Mouse (Mus musculus): ENCODE measurements around the gene Cbln3. TPM values are rescaled to one million over a fixed set of nuclear protein-coding genes. Genes with fewer than 3 reads are reported as not detected.

The Cbln3 gene
- polyA plus RNA-seq, 1 experiment from 2014 or later: 0.33 TPM

DNA sequence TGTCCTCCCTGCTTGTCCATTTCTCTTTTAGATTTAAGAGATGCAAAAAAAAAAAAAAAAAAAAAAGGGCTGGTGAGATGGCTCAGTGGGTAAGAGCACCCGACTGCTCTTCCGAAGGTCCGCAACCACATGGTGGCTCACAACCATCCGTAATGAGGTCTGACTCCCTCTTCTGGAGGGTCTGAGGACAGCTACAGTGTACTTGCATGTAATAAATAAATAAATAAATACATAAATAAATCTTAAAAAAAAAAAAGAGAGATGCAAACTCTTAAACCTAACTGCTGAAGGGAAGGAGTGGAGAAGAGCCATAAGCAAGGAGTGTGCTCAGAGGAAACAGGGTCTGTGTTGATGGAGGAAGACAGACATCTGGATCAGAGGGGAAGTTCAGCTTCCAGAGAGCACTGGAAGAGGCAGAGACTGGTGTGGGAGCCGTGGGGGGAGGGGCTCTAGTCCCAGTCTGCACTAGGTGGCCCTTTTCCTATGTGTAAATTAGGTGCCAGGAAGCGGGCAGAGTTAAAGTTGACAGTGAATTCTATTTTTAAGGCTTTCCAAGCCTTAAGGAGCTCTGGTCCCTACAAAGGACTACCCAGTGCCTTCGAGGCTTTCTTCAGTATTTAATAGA lies 5.8 kb downstream of the Cbln3 start:
- no peak for ATAC-seq (ENCODE audit: insufficient number of reproducible peaks, low FRiP score, low TSS enrichment, low read depth)
- Histone ChIP-seq H3K27me3 (no peaks in the 10 kb centered on the region), H3K4me3 (replicated peaks) (no peak overlapping the region), H3K4me1 (peaks cover 20% of the 10 kb centered on the region), H3K27ac (replicated peaks) (no peak overlapping the region), H3K9me3 (replicated peaks) (no peaks in the 10 kb centered on the region), H3K9ac (no peak overlapping the region), H3K4me2 (replicated peaks) (no peak overlapping the region; the same call in 1 of the 2 replicates), H3K36me3 (no peaks in the 10 kb centered on the region)
- WGBS: 26% methylated on average over 7 of the region's 7 CpGs

DNA sequence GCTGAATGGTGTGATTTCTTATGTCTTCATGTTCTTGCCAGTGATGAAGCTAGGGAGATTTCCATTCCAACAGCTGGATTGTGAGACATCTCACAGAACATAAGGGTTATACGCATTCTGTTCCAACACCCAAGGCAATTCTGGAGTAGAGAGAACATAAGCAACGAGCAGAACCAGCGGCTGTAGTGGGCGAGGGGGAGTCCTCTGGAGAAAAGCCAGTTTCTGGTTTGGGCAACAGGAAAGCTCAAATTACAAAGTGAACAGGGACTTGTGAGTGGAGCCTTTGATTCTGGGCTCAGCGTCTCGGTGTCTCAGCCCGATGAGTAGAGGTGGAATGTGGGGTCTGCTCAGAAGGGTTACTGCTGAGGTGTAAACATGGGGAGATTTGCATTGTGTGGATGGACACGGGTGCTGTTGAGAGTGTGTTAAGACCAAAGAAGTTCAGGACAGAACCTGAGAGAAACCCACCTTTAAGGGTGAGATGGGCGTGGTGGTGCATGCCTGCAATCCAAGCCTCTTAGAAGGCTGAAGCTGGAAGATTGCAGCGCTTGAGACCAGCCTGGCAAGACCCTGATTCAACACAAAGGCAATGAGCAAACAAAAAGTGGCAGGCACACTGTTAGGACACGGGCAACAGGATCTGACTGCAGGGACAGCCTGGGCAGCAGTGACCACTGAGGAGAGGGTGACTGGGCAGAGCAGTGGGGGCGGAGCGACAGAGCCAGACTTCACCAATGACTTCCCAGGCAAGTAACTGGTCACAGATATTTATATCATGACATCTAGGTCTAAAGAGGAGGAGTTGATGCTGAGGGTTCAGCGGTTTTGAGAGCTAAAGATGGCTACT lies 6.5 kb downstream of the Cbln3 start:
- peaks cover 4% of the 10 kb centered on the region; the same call in 1 of the 2 replicates for H3K36me3 ChIP-seq
- H3K9ac ChIP-seq: no peak overlapping the region
- no peak overlapping the region for H3K4me3 ChIP-seq (replicated peaks)
- no peaks in the 10 kb centered on the region for H3K27me3 ChIP-seq
- H3K4me2 ChIP-seq (replicated peaks): no peak overlapping the region; the same call in 1 of the 2 replicates
- 10% methylated on average over 14 of the region's 14 CpGs for WGBS
- H3K27ac ChIP-seq (replicated peaks): no peak overlapping the region
- peaks cover 23% of the 10 kb centered on the region for H3K4me1 ChIP-seq
- H3K9me3 ChIP-seq (replicated peaks): no peaks in the 10 kb centered on the region
- ATAC-seq (ENCODE audit: insufficient number of reproducible peaks, low FRiP score, low TSS enrichment, low read depth): no peak

DNA sequence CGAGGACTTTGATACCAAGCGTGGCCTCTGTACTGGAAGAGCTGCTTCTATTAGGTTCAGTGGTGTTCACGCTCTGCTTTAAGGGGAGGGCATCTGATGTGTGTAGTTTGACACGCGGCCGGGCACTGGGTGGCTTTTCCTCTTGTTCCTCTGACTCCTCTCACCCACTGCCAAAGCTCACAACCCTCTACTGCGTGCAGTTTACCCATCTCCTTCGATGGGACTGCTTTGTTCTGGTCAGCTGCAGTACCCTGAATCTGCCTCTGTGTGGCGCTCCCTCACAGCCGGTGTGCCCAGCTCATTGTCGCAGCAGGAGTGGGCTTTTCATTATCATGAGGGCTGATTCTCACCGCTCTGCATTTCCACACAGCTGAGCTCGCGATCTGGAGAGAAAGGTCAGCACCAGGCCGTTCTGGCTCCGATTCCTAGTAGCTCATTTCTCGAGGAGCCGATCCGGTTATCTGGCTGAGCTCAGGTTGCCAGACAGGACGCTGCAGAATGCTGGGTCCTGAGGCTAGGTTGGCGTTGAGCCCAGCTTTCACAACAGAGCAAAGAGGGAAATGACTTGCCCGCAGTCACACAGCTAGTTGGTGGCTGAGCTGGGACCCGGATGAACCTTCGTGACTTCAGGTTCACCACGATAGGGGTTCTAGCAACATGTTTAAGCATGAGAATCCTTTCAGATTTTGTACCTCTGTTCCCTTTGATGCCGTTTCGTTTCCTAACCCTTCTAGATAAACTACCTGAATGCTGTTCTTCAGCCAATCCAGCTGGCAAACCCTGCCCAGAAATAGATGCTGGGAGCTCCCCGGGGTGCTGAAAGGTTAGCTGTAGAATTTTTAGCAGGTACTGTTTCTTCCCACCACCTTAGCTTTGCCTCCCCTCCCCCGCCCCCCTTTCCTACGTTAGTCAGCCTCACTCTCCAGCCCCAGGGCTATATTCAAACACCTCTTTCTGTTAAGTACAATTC lies 10.2 kb downstream of the Cbln3 start:
- H3K9me3 ChIP-seq (replicated peaks): no peaks in the 10 kb centered on the region
- H3K4me2 ChIP-seq (replicated peaks): peak overlapping the region; percentile 45
- peak overlapping the region; percentile 13 for H3K4me3 ChIP-seq (replicated peaks)
- H3K36me3 ChIP-seq: peaks cover 39% of the 10 kb centered on the region
- H3K4me1 ChIP-seq: peaks cover 23% of the 10 kb centered on the region
- H3K9ac ChIP-seq: no peak overlapping the region; the same call in 1 of the 2 replicates
- no peak overlapping the region; the same call in 1 of the 2 replicates for H3K27ac ChIP-seq (replicated peaks)
- no peaks in the 10 kb centered on the region for H3K27me3 ChIP-seq
- peak; percentile 21; the same call in 1 of the 2 replicates for ATAC-seq (ENCODE audit: insufficient number of reproducible peaks, low FRiP score, low TSS enrichment, low read depth)
- WGBS: 12% methylated on average over 30 of the region's 30 CpGs

DNA sequence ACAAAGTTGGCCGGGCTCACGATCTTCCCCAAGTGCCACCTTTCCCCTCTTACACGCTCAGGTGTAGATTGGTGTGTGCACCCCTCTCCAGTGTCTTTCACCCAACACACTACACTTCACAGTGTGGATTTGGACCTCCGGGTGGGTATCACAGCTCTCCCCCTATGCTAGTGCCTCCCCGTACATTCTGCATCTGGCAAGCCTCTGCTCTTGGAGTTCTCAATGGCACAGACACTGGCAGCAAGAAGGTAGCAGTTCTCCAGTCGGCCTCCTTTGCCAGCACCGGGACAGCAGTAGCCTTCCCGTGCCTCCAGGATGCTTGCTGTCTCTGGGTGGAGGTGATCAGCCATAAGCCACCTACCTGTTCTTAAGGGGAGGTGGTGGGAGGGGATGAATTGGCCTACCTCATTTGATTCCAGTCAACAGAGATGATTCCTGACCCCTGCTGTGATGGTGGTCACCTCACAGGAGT lies 10.9 kb downstream of the Cbln3 start:
- no peaks in the 10 kb centered on the region for H3K9me3 ChIP-seq (replicated peaks)
- H3K27me3 ChIP-seq: no peaks in the 10 kb centered on the region
- H3K4me1 ChIP-seq: peaks cover 21% of the 10 kb centered on the region
- no peak overlapping the region for H3K9ac ChIP-seq
- no peak overlapping the region for H3K4me3 ChIP-seq (replicated peaks)
- peaks cover 46% of the 10 kb centered on the region for H3K36me3 ChIP-seq
- 76% methylated on average over 8 of the region's 8 CpGs for WGBS
- ATAC-seq (ENCODE audit: insufficient number of reproducible peaks, low FRiP score, low TSS enrichment, low read depth): no peak
- no peak overlapping the region for H3K27ac ChIP-seq (replicated peaks)
- no peak overlapping the region for H3K4me2 ChIP-seq (replicated peaks)

DNA sequence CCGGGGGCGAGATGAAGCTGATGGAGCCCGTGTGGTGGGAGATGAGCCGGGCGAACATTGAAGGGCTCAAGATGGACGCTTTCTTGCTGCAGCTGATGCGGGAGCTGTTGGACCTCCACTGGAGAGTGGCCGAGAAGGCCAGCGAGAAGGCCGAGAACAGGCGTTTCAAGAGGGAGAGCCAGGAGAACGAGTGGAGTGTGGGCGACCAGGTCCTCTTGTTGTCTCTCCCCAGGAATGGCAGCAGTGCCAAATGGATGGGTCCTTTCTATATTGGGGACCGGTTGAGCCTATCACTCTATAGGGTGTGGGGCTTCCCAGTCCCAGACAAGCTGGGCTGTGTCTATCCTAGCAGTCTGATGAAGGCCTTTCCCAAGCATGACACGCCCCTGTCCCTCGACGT lies 11.6 kb downstream of the Cbln3 start:
- ATAC-seq (ENCODE audit: insufficient number of reproducible peaks, low FRiP score, low TSS enrichment, low read depth): no peak
- no peak overlapping the region for H3K9ac ChIP-seq
- no peak overlapping the region for H3K4me2 ChIP-seq (replicated peaks)
- peaks cover 16% of the 10 kb centered on the region for H3K4me1 ChIP-seq
- H3K27ac ChIP-seq (replicated peaks): no peak overlapping the region
- no peak overlapping the region for H3K4me3 ChIP-seq (replicated peaks)
- H3K9me3 ChIP-seq (replicated peaks): no peaks in the 10 kb centered on the region
- peaks cover 54% of the 10 kb centered on the region for H3K36me3 ChIP-seq
- no peaks in the 10 kb centered on the region for H3K27me3 ChIP-seq
- 86% methylated on average over 17 of the region's 17 CpGs for WGBS

DNA sequence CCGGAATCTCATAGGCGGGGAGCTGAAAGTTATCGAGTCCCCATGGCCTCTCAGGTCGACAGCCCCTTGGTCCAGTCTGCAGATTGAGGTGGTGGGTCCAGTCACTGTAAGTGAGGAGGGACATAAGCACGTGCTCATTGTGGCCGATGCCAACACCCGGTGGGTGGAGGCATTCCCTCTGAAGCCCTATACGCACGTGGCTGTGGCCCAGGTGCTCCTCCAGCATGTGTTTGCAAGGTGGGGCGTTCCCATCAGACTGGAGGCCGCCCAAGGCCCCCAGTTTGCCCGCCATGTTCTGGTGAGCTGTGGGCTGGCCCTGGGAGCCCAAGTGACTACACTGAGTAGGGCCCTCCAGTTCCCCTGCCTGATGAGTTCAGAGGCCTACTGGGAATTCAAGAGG lies 12.2 kb downstream of the Cbln3 start:
- H3K4me3 ChIP-seq (replicated peaks): no peak overlapping the region
- no peak overlapping the region for H3K4me2 ChIP-seq (replicated peaks)
- ATAC-seq (ENCODE audit: insufficient number of reproducible peaks, low FRiP score, low TSS enrichment, low read depth): no peak
- H3K9ac ChIP-seq: no peak overlapping the region
- WGBS: 91% methylated on average over 12 of the region's 12 CpGs
- H3K27me3 ChIP-seq: no peaks in the 10 kb centered on the region
- no peak overlapping the region for H3K27ac ChIP-seq (replicated peaks)
- peaks cover 13% of the 10 kb centered on the region for H3K4me1 ChIP-seq
- H3K9me3 ChIP-seq (replicated peaks): no peaks in the 10 kb centered on the region
- peaks cover 57% of the 10 kb centered on the region for H3K36me3 ChIP-seq

DNA sequence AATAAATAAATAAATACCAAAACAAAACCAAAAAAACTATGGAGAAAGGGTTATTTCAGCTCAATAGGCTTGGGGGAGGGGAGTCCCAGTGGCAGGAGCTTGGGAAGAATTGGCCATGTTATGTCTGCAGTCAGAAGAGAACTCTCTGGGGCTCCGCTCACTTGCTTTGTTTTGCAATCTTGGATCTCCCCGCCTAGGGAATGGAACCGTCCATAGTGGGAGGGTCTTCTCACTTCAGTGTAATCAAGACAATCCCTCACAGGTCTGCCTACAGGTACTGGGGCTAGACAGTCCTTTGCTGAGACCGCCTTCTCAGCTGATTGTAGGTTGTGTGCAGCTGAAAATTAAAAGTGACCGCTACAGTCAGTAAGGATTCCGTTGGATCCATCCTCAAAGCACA lies 14.7 kb downstream of the Cbln3 start:
- peaks cover 82% of the 10 kb centered on the region for H3K36me3 ChIP-seq
- no peaks in the 10 kb centered on the region for H3K9me3 ChIP-seq (replicated peaks)
- H3K27ac ChIP-seq (replicated peaks): no peak overlapping the region
- H3K9ac ChIP-seq: no peak overlapping the region
- H3K27me3 ChIP-seq: no peaks in the 10 kb centered on the region
- H3K4me2 ChIP-seq (replicated peaks): no peak overlapping the region
- peaks cover 13% of the 10 kb centered on the region for H3K4me1 ChIP-seq
- WGBS: 90% methylated on average over 6 of the region's 6 CpGs
- H3K4me3 ChIP-seq (replicated peaks): no peak overlapping the region
- ATAC-seq (ENCODE audit: insufficient number of reproducible peaks, low FRiP score, low TSS enrichment, low read depth): no peak

DNA sequence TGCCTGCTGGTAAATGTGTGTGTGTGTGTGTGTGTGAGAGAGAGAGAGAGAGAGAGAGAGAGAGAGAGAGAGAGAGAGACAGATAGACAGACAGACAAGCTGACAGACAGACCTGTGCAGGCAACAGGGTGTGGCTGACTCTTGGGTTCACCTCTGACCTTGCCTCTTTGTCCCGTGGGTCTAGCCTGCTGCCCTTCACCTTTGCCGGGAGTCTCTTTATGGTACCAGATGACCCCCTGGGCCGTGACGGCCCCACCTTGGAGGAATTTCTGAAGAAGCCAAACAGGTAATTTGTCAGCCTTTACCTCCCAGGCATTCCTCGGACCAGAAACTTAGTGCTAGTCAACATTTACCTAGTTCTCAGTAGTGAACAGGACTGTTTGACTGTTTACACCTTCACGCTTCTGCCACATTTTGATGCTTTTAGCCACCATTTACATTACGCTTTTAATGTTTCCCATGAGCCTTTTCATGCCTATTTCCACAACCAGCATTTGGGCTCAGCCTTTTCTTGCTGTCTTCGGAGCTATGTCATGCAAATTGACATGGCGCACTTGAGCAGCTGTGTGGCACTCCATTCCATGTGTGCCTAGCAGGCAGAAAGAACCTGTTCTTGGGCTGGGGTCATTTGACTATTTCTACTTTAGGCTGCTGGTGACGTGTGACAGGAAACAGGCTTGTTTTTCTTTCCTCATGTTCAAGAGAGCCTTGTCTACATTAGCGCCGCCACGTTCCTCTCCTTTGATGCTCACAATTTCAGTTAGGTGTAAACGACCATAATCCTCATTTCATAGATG lies 15.8 kb downstream of the Cbln3 start:
- peaks cover 92% of the 10 kb centered on the region for H3K36me3 ChIP-seq
- 88% methylated on average over 14 of the region's 14 CpGs for WGBS
- ATAC-seq (ENCODE audit: insufficient number of reproducible peaks, low FRiP score, low TSS enrichment, low read depth): no peak

DNA sequence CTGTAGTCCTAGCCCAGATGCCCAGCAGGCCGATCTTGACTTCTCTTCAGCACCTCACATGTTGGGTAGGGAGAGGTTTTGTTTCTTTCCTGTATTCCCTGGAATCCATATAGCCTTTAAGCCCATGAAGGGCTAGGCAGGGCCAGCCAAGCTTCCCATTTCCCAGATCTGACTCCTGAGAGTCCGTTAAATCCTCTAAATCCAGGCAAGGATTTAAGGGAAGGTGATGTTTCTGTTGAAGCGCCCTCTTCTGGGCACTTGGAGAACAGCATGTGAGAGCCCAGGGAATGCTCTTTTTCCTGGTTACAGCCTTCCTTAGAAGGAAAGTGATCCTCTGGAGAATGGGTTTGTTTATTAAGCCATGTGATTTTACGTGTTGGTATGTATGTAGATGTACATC lies 17.2 kb downstream of the Cbln3 start:
- WGBS: 38% methylated on average over 4 of the region's 4 CpGs
- Histone ChIP-seq H3K27me3 (no peaks in the 10 kb centered on the region), H3K9ac (no peak overlapping the region), H3K4me3 (replicated peaks) (no peak overlapping the region), H3K4me2 (replicated peaks) (no peak overlapping the region), H3K4me1 (peaks cover 21% of the 10 kb centered on the region), H3K9me3 (replicated peaks) (no peaks in the 10 kb centered on the region), H3K27ac (replicated peaks) (no peak overlapping the region), H3K36me3 (peaks cover 92% of the 10 kb centered on the region)
- ATAC-seq (ENCODE audit: insufficient number of reproducible peaks, low FRiP score, low TSS enrichment, low read depth): no peak

More for the DNA sequence above, 15.8 kb downstream of the Cbln3 start:
- no peak overlapping the region for H3K9ac ChIP-seq
- H3K4me2 ChIP-seq (replicated peaks): no peak overlapping the region
- H3K4me1 ChIP-seq: peaks cover 10% of the 10 kb centered on the region
- no peaks in the 10 kb centered on the region for H3K9me3 ChIP-seq (replicated peaks)
- no peaks in the 10 kb centered on the region for H3K27me3 ChIP-seq
- H3K27ac ChIP-seq (replicated peaks): no peak overlapping the region
- no peak overlapping the region for H3K4me3 ChIP-seq (replicated peaks)

DNA sequence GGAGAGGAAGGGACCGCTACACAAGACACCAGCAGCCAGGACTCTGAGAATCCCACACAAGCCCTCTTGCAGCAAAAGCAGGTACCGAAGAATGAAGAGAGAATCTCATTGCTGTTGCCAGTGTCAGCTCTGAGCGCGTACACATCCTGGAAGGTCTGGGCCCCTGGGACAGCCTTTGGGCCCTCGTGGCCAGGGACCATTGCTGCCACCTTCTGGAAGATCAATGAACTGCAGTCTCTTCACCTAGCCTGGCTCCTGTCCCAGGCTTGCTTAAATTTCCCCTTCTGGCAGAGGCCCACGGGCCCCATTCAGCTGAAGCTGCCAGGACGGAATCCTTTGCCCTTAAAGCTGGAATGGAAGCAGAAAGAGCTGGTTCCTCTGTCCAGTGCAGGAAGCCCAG lies 20.4 kb downstream of the Cbln3 start:
- ATAC-seq (ENCODE audit: insufficient number of reproducible peaks, low FRiP score, low TSS enrichment, low read depth): peak; percentile 75
- Histone ChIP-seq H3K4me3 (replicated peaks) (no peak overlapping the region), H3K27ac (replicated peaks) (peak overlapping the region; percentile 48; the same call in 1 of the 2 replicates), H3K9me3 (replicated peaks) (no peaks in the 10 kb centered on the region), H3K9ac (no peak overlapping the region), H3K27me3 (no peaks in the 10 kb centered on the region), H3K4me1 (peaks cover 40% of the 10 kb centered on the region), H3K36me3 (peaks cover 61% of the 10 kb centered on the region), H3K4me2 (replicated peaks) (no peak overlapping the region)
- WGBS: 22% methylated on average over 7 of the region's 7 CpGs
